Mouse (Mus musculus) lung, postnatal 0 days (tissue): ENCODE data around the gene Psme1. TPM values are rescaled to one million over a fixed set of nuclear protein-coding genes. Genes with fewer than 3 reads are reported as not detected.
A peak's percentile ranks its signal among the peaks of the same experiment; 100 is the strongest.

ENCODE experiments used
- ATAC-seq: fragments of 200-750 bp; cut with Nextera tagmentation; 2 replicates; pipeline ENCODE4 v1.8.0; 2017; ENCODE audit warnings: moderate library complexity
- DNase-seq: peaks from one replicate; pipeline ENCODE4 v3.0.0-alpha.2; 2016; ENCODE audit warnings: low spot score
- H3K27ac ChIP-seq: fragments of 300-500 bp; sonication (generic); 2 replicates; pipeline ENCODE4 v1.5.1; 2014; ENCODE audit warnings: antibody characterized with exemption, mild to moderate bottlenecking, low read length, mixed read lengths
- H3K27me3 ChIP-seq: fragments of 300-500 bp; sonication (generic); replicated peaks from 2 replicates; pipeline ENCODE4 v1.6.1; 2014; ENCODE audit warnings: low read length, mixed read lengths; ENCODE audit not compliant: insufficient read depth
- H3K36me3 ChIP-seq: fragments of 300-500 bp; sonication (generic); 2 replicates; pipeline ENCODE4 v1.6.1; 2014; ENCODE audit warnings: low read length, mixed read lengths; ENCODE audit not compliant: insufficient read depth
- H3K4me1 ChIP-seq: fragments of 300-500 bp; sonication (generic); 2 replicates; pipeline ENCODE4 v1.6.1; 2014; ENCODE audit warnings: antibody characterized with exemption, low read depth, low read length, mixed read lengths; ENCODE audit not compliant: insufficient read depth
- H3K4me2 ChIP-seq: fragments of 300-500 bp; sonication (generic); replicated peaks from 2 replicates; pipeline ENCODE4 v1.6.1; 2014; ENCODE audit warnings: low read depth, mild to moderate bottlenecking, low read length, moderate library complexity, mixed read lengths
- H3K4me3 ChIP-seq: fragments of 300-500 bp; sonication (generic); 2 replicates; pipeline ENCODE4 v1.5.1; 2014; ENCODE audit warnings: low read depth, low read length
- H3K9ac ChIP-seq: fragments of 300-500 bp; sonication (generic); replicated peaks from 2 replicates; pipeline ENCODE4 v1.6.1; 2014; ENCODE audit warnings: low read depth, mild to moderate bottlenecking
- H3K9me3 ChIP-seq: fragments of 300-500 bp; sonication (generic); 2 replicates; pipeline ENCODE4 v1.6.1; 2016; ENCODE audit warnings: low read length, mixed read lengths
- CTCF ChIP-seq: IDR thresholded peaks from 2 replicates; pipeline ENCODE4 v1.5.1; 2016; ENCODE audit warnings: antibody characterized with exemption, mild to moderate bottlenecking
- EP300 ChIP-seq: IDR thresholded peaks from 2 replicates; pipeline ENCODE4 v1.6.1; 2016; ENCODE audit warnings: antibody characterized with exemption, mild to moderate bottlenecking, control low read depth
- WGBS: fragments of 180-500 bp; shearing (Covaris S2); extraction: QIAGEN DNeasy Blood & Tissue Kit; methylation state at CpG from one replicate; pipeline ENCODE4 v1.1.7; 2014; 5-methylcytosine and 5-hydroxymethylcytosine counted together
- polyA plus RNA-seq: library from polyadenylated mRNA; unstranded; fragments of >200 nt; fragmentation: Nextera tagmentation; extraction: Ambion mirVana; gene quantifications from 2 replicates; pipeline ENCODE4 v1.2.1, GENCODE M21; 2015

Gene Psme1
- polyA plus RNA-seq, 1 experiment from 2014 or later: 219 TPM

DNA sequence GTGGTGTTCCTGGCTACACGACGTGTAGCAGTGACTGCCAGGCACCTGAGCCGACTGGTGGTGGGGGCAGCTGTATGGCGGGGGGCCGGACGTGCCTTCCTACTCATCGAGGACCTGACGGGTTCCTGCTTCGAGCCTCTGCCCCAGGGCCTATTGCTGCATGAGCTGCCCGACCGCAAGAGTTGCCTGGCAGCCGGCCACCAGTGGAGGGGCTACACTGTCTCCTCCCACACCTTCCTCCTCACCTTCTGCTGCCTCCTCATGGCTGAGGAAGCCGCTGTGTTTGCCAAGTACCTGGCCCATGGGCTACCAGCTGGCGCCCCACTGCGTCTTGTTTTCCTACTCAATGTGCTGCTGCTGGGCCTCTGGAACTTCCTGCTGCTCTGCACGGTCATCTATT lies 1.5 kb upstream of the Psme1 start:
- ATAC-seq: peak; percentile 11; the same call in 1 of the 2 replicates
- H3K27me3 ChIP-seq: no peaks in the 10 kb centered on the region
- peak overlapping the region; percentile 59; the same call in 1 of the 2 replicates for H3K27ac ChIP-seq
- H3K4me2 ChIP-seq: no peak overlapping the region
- H3K9me3 ChIP-seq: no peaks in the 10 kb centered on the region
- no peak overlapping the region for H3K4me3 ChIP-seq
- 46% methylated on average over 16 of the region's 16 CpGs for WGBS
- peak; percentile 55 for DNase-seq
- no peak for TF ChIP-seq EP300
- no peak for TF ChIP-seq CTCF
- H3K4me1 ChIP-seq: peaks cover 3% of the 10 kb centered on the region; the same call in 1 of the 2 replicates
- no peak overlapping the region; the same call in 1 of the 2 replicates for H3K9ac ChIP-seq
- H3K36me3 ChIP-seq: peaks cover 12% of the 10 kb centered on the region; the same call in 1 of the 2 replicates

DNA sequence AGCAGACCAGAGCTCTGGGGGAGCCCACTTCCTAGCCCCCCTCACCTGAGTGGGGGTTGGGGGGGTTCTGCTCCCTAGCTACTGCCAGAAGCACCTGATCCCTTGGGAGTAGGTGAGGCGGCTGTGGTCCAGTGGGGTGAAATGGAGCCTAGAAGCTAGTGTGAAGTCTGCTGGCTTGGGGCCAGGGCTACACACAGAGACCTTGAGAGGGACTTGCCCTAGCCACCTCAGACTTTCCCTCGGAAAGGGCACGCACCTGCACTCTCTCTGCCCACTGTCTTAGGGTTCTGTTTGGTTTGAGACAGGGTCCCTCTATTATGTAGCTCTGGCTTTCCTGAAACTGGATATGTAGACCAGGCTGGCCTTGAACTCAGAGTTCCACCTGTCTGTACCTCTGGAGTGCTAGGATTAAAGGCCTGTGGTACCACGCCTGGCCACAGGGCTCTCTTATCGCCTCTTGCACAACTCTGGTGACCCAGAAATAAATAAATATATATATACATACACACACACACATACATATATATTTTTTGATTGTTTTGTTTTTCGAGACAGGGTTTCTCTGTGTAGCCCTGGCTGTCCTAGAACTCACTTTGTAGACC lies 846 bp downstream of the Psme1 start:
- peaks cover 15% of the 10 kb centered on the region; the same call in 1 of the 2 replicates for H3K36me3 ChIP-seq
- peak overlapping the region; percentile 92 for H3K4me3 ChIP-seq
- peak overlapping the region; percentile 93 for H3K4me2 ChIP-seq
- peak; percentile 23; the same call in 1 of the 2 replicates for TF ChIP-seq CTCF
- TF ChIP-seq EP300: no peak
- peak overlapping the region; percentile 92 for H3K9ac ChIP-seq
- peak overlapping the region; percentile 91 for H3K27ac ChIP-seq
- ATAC-seq (peak; percentile 27), DNase-seq (peak; percentile 72)
- no peaks in the 10 kb centered on the region for H3K9me3 ChIP-seq
- peaks cover 3% of the 10 kb centered on the region; the same call in 1 of the 2 replicates for H3K4me1 ChIP-seq
- H3K27me3 ChIP-seq: no peaks in the 10 kb centered on the region
- WGBS: 22% methylated on average over 6 of the region's 6 CpGs

DNA sequence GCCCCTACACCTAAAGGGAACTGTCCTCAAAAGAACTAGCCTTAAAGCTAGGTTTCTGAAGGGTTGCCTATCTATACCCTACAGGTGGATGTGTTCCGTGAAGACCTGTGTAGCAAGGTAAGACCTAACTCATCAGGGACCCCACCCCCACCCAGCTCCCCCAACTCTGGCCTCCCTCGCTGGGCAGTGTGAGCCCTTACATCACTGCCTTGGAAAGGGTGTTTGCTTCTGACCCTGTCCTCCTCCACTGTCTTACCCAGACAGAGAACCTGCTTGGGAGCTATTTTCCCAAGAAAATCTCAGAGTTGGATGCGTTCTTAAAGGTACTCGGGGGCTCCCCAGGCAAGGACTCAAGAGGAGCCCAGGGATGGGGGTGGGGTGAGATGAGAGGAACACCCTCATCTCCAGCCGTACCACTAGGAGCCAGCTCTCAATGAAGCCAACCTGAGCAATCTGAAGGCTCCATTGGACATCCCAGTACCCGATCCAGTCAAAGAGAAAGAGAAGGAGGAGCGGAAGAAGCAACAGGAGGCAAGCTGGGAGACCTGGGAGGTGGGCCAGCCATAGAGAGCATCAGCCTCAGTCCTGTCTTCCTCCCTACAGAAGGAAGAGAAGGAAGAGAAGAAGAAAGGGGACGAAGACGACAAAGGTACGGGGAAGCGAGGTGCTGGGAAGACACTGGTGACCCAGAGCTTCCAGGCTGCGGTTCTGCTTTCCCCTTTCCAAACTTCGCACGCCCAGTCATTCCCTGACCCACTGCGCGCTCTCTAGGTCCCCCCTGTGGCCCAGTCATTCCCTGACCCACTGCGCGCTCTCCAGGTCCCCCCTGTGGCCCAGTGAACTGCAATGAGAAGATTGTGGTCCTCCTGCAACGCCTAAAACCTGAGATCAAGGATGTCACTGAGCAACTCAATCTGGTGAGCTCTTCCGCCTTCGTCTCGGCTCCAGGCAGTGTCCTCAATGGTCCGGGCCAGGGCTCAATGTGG lies 1.9 kb downstream of the Psme1 start:
- no peak overlapping the region for H3K9ac ChIP-seq
- H3K36me3 ChIP-seq: peaks cover 15% of the 10 kb centered on the region; the same call in 1 of the 2 replicates
- no peak overlapping the region for H3K4me3 ChIP-seq
- 91% methylated on average over 23 of the region's 23 CpGs for WGBS
- no peak overlapping the region for H3K27ac ChIP-seq
- DNase-seq: no peak
- H3K27me3 ChIP-seq: no peaks in the 10 kb centered on the region
- H3K4me2 ChIP-seq: no peak overlapping the region
- ATAC-seq: no peak
- H3K4me1 ChIP-seq: peaks cover 3% of the 10 kb centered on the region; the same call in 1 of the 2 replicates
- H3K9me3 ChIP-seq: no peaks in the 10 kb centered on the region
- TF ChIP-seq EP300 (no peak), CTCF (no peak)

DNA sequence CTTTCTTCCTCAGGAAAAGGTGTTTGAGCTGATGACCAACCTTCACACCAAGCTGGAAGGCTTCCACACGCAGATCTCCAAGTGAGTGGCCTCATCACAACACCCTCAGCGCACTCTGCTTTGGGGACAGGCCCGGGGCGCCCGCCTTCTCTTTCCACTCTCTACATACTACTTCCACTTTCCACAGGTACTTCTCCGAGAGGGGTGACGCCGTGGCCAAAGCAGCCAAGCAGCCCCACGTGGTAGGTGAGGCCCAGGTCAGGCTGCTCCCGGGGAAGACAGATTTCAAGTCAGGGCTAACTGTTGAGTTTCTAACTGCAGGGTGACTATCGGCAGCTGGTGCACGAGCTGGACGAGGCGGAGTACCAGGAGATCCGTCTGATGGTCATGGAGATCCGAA lies 2.8 kb downstream of the Psme1 start:
- H3K4me1 ChIP-seq: no peaks in the 10 kb centered on the region; the same call in 1 of the 2 replicates
- H3K27me3 ChIP-seq: no peaks in the 10 kb centered on the region
- no peak for ATAC-seq
- H3K4me2 ChIP-seq: no peak overlapping the region
- no peak overlapping the region for H3K27ac ChIP-seq
- H3K36me3 ChIP-seq: peaks cover 15% of the 10 kb centered on the region; the same call in 1 of the 2 replicates
- no peak for TF ChIP-seq CTCF
- TF ChIP-seq EP300: no peak
- WGBS: 93% methylated on average over 16 of the region's 16 CpGs
- H3K4me3 ChIP-seq: no peak overlapping the region
- DNase-seq: no peak
- H3K9ac ChIP-seq: no peak overlapping the region
- H3K9me3 ChIP-seq: no peaks in the 10 kb centered on the region

DNA sequence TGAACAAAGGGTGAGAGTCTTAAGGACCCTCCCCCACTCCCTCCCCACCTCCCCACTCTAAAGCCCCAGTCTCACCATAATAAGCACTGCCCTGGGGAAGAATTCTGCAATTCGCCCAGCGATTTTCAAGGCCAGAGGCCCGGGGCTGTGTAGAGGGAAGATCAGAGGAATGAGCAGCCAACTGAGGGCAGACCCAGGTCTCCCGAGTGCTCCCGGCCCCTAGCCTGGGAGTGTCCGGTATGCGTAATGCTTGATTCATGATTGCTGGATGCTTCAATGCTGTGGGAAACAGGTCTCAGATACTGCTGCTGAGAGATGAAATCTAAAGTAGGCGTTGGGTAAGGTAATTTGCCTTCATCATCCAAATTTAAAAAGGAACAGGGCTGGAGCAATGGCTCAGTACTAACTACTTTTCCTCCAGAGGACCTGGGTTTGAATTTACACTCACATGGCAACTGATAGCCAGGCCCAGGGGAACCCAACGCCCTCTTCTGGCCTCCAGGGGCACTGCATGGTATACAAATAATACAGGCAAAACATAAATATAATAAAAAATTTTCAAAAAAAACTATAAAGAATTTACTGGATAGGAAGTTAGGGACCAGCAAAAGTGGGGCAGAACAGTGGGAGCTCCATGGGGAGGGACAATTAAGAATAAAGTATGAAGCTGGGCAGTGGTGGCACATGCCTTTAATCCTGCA lies 4.2 kb downstream of the Psme1 start:
- TF ChIP-seq EP300 (no peak), CTCF (peak; percentile 60)
- Histone ChIP-seq H3K27ac (no peak overlapping the region), H3K4me1 (no peaks in the 10 kb centered on the region; the same call in 1 of the 2 replicates), H3K36me3 (peaks cover 18% of the 10 kb centered on the region; the same call in 1 of the 2 replicates), H3K9ac (no peak overlapping the region), H3K4me3 (no peak overlapping the region), H3K9me3 (no peaks in the 10 kb centered on the region), H3K27me3 (no peaks in the 10 kb centered on the region), H3K4me2 (no peak overlapping the region)
- ATAC-seq (no peak), DNase-seq (no peak)
- 78% methylated on average over 9 of the region's 9 CpGs for WGBS
